ENCODE assay signal across 8 mouse cellular contexts in genomic region chr2:79087600-79088205, GRCm38 (mm10).
DNase-seq lines count a peak whose midpoint lies in the region; ATAC-seq and TF ChIP-seq lines count a peak whose summit lies in the region.

No protein-coding gene starts in this region.

- ATAC-seq in activated CD4-positive, CD25-positive, alpha-beta regulatory T cell, adult 4 months = peak; percentile 15
- ATAC-seq in erythroblast, adult 5-6 weeks (replicated peaks; ENCODE audit: low FRiP score, poor library complexity, severe bottlenecking) = 0 out of 2 replicates have a peak, but pooled peaks have one; percentile 14
- ATAC-seq in limb, embryonic 14.5 days (ENCODE audit: low FRiP score, low read depth) = peak; percentile 82

- peak overlapping the region; percentile 6 for H3K27ac ChIP-seq in heart, adult 2 months
- no peak overlapping the region for H3K27ac ChIP-seq in limb, embryonic 14.5 days (replicated peaks; ENCODE audit: low read depth, low read length)
- no peak overlapping the region for H3K27ac ChIP-seq in thymus, adult 2 months (ENCODE audit: control insufficient read depth, insufficient read depth, low read length)

- peak overlapping the region; percentile 39 for H3K4me2 ChIP-seq in limb, embryonic 14.5 days (replicated peaks; ENCODE audit: low read depth, low read length, severe bottlenecking)

- no peak for TF ChIP-seq EP300 in heart, adult 2 months (IDR thresholded peaks at IDR 0.05; ENCODE audit: insufficient read depth, low read depth, low read length)

- DNase-seq in heart, adult 2 months = no peak
- no peak for DNase-seq in heart, postnatal 25 days (ENCODE audit: low spot score)
- DNase-seq in limb, embryonic 14.5 days (ENCODE audit: low spot score) = peak; percentile 54
- no peak for DNase-seq in frontal cortex, postnatal 14 days (ENCODE audit: low spot score in 2 of 2)
- DNase-seq in thymus, adult 18-20 months = no peak
- DNase-seq in thymus, adult 2 months = no peak

- no peaks in the 10 kb centered on the region for H3K27me3 ChIP-seq in heart, adult 2 months (ENCODE audit: control insufficient read depth, insufficient read depth, low read length)
- no peaks in the 10 kb centered on the region for H3K27me3 ChIP-seq in limb, embryonic 14.5 days (ENCODE audit: control insufficient read depth, insufficient read depth, low read length)
- no peaks in the 10 kb centered on the region for H3K27me3 ChIP-seq in thymus, adult 2 months (ENCODE audit: control insufficient read depth, insufficient read depth, low read length)

- H3K36me3 ChIP-seq in heart, adult 2 months (ENCODE audit: control insufficient read depth, insufficient read depth, low read length) = no peaks in the 10 kb centered on the region
- no peaks in the 10 kb centered on the region for H3K36me3 ChIP-seq in limb, embryonic 14.5 days (ENCODE audit: control insufficient read depth, insufficient read depth, low read length)
- no peaks in the 10 kb centered on the region for H3K36me3 ChIP-seq in thymus, adult 2 months (ENCODE audit: control insufficient read depth, insufficient read depth, low read length)

- no peaks in the 10 kb centered on the region for H3K79me2 ChIP-seq in heart, adult 2 months (replicated peaks; ENCODE audit: control insufficient read depth, insufficient read depth, low read length)

- TF ChIP-seq CTCF in heart, adult 2 months (IDR thresholded peaks at IDR 0.05) = no peak
- no peak for TF ChIP-seq CTCF in thymus, adult 2 months (IDR thresholded peaks at IDR 0.05; ENCODE audit: borderline replicate concordance, control insufficient read depth, extremely low read depth, insufficient read depth, low read length, poor library complexity)

- no peak for TF ChIP-seq POLR2A in heart, adult 2 months (IDR thresholded peaks at IDR 0.05; ENCODE audit: insufficient read depth, low read depth, low read length)
- TF ChIP-seq POLR2A in limb, embryonic 14.5 days (IDR thresholded peaks at IDR 0.05; ENCODE audit: borderline replicate concordance, extremely low read depth, insufficient read depth, insufficient read length) = no peak
- TF ChIP-seq POLR2A in thymus, adult 2 months (IDR thresholded peaks at IDR 0.05; ENCODE audit: control insufficient read depth, extremely low read depth, insufficient read depth, low read length, poor library complexity) = no peak

- H3K4me3 ChIP-seq in heart, adult 2 months = peak overlapping the region; percentile 41
- peak overlapping the region; percentile 19; the same call in 1 of the 2 replicates for H3K4me3 ChIP-seq in limb, embryonic 14.5 days (replicated peaks; ENCODE audit: low read length)
- no peak overlapping the region for H3K4me3 ChIP-seq in thymus, adult 2 months (ENCODE audit: control insufficient read depth, insufficient read depth, low read length)

- intact Hi-C loops in heart, adult 2 months (cut with DNase I) = loop anchor here (5.0 kb wide), 1 partner anchor 175 kb away; no protein-coding TSS in a partner anchor
- intact Hi-C loops in heart, postnatal 25 days (cut with DNase I) = loop anchor here (5.0 kb wide), 1 partner anchor 180 kb away; no protein-coding TSS in a partner anchor

- no peaks in the 10 kb centered on the region for H3K9me3 ChIP-seq in limb, embryonic 14.5 days (ENCODE audit: control insufficient read depth, low read length)

- WGBS in heart, adult 2 months = 53% methylated on average over 9 of the region's 9 CpGs
- 18% methylated on average over 9 of the region's 9 CpGs for WGBS in limb, embryonic 14.5 days
- 66% methylated on average over 9 of the region's 9 CpGs for WGBS in thymus, adult 2 months

- peak overlapping the region; percentile 57 for H3K9ac ChIP-seq in heart, adult 2 months (ENCODE audit: low read depth, low read length)
- peak overlapping the region; percentile 17; the same call in 1 of the 2 replicates for H3K9ac ChIP-seq in limb, embryonic 14.5 days (ENCODE audit: low read depth, low read length, severe bottlenecking)

- peaks cover 1% of the 10 kb centered on the region for H3K4me1 ChIP-seq in heart, adult 2 months (ENCODE audit: control insufficient read depth, insufficient read depth, low read length)
- H3K4me1 ChIP-seq in limb, embryonic 14.5 days (ENCODE audit: control insufficient read depth, insufficient read depth, low read length) = 0 out of 2 replicates have a peak, but pooled peaks cover 5% of the 10 kb centered on the region
- H3K4me1 ChIP-seq in thymus, adult 2 months (replicated peaks; ENCODE audit: control insufficient read depth, insufficient read depth, low read length) = peaks cover 6% of the 10 kb centered on the region

Comparison
In these comparisons a context has a peak if more than half of its experiments do, and no peak if none do; other contexts are left out.
1. ATAC-seq: peak in every context shown above with its lines; median percentile 82 in limb, embryonic 14.5 days; 15 in activated CD4-positive, CD25-positive, alpha-beta regulatory T cell, adult 4 months; 14 in erythroblast, adult 5-6 weeks.